Mouse (Mus musculus) urinary bladder, adult 2 months (tissue): Measurements from ENCODE around the gene Tbc1d30. TPM values are rescaled to one million over a fixed set of nuclear protein-coding genes. Genes with fewer than 3 reads are reported as not detected.

Experiments used
- DNase-seq: peaks from one replicate; pipeline ENCODE4 v3.0.0; 2022; ENCODE audit warnings: low spot score
- polyA plus RNA-seq: library from polyadenylated mRNA; depleted of rRNA; stranded (reverse); fragments of >200 nt; gene quantifications from 2 replicates; pipeline ENCODE4 v1.2.3, GENCODE M21; 2012

Gene Tbc1d30
- polyA plus RNA-seq, 1 experiment = 8.4 TPM

DNA sequence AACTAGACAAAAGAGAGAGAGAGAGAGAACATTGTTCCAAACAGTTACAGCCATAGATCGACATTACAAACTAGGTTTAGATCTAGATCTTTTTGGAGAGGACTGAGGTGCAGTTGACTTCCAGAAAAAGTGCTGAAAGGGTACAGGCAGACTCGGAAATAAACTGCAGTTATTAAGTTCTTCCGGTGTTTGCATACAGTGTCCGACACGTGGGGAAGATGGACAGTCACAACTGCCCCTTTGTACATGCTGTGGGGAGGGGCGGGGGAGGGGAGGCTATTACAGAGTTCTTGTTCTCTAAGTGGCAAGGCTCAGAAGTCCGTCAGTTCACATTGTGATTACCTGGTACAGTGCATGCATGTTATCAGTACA lies 86.9 kb downstream of the Tbc1d30 start:
- DNase-seq = no peak

DNA sequence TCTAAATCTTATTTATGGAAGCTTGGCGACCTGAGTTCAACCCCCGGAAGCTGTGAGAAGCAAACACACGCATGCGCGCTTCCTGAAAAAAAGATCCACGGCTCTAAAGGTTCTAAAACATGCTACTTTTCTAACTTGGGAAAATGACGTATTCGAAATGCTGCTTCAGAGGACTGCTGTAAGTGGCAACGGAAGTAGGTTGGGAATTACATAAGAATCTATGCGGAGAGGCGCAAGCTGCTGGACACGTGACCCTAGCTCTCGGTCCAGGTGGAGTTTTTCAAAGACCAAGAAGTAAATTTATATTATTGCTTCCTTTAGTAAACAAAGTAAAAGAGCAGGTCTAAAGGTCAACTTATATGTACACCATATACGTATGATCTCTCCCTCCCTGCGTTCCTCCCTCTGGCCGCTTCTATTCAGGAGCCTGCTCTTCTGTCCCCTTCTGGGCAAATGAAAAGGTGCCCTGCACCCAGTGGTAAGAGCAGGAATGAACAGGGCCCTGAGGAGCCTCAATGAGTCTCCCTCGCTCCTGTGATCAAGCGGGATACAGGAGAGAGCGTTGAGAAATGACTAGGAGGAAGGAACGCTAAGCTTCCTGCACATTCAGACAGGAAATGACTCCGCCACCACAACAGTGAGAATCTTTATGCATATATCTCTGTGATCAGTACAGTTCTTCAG lies 87.4 kb downstream of the Tbc1d30 start:
- DNase-seq = no peak

DNA sequence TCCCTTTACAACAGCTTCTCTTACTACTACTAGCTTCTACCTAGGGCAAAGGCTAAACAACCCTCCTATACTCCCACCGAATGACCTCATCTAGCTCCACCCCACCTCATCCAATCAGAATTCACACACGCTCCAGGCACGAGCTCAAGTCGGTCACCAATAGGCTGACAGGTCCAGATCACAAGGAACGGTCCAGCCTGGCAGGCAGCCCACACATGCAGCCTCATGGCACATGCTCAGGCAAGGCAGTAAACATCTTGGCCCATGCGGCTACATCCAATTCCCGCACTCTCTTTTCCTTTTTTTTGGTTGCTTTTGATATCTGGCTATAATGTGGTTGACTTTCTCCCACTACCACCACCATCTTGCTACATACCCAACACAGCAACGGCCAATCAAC lies 88.9 kb downstream of the Tbc1d30 start:
- DNase-seq = no peak

DNA sequence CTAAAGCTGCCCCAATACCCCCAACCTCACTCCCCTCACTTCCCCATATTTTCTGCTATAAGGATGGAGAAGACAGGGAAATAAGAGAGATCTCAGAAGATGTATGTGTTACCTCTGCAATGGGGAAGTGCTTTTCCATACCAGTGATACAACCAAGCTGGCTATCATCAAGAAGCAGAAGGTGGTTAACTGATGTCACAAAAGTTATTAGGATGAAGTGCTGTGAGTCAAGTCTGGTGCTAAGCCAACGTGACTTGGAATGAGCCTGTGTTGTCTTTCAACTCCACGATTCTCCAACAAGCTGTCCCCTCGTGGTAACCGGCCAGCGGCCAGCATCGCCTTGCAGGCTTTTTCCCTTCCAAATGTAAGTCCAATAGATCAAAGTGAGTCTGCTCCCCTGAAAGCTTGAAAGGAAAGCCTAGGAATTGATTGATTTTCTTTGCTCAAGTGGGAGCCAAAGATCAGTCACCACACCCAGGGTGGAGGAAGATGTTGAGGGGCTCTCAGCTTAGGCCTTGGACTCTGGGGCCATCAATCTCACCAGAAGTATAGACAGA lies 90.0 kb downstream of the Tbc1d30 start:
- no peak for DNase-seq

DNA sequence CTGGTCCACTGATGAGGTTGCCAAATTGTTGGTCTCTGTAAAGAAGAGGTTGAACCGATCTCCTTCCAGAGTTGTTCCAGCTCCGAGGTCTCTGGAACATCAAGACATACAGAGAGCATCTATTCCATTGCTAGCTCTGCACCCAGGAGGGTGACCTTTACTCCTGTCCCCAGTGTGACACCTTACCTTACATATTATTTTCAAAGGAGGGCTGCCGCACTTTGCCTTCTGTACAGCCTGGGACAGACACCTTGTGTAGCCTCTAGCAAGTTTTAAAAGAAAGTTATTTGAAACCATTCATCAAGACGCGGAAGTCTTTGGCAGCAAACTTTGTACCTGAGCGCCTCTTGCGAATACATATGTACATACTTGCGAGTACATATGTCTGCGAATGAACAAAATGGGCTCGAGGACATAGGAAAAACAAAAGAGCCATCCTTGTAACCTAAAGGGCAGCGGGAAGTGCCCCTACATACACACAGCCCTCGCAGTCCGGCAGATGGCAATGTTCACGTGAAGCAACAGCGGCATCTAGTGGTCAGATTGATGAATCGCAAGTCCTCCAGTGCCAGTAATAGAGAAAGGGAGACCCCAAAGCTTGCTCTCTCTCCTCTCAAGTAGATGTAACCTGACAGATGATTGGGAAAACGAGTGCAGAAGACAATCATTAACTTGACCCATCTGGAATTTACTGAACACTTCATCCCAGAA lies 94.8 kb downstream of the Tbc1d30 start:
- DNase-seq = no peak

DNA sequence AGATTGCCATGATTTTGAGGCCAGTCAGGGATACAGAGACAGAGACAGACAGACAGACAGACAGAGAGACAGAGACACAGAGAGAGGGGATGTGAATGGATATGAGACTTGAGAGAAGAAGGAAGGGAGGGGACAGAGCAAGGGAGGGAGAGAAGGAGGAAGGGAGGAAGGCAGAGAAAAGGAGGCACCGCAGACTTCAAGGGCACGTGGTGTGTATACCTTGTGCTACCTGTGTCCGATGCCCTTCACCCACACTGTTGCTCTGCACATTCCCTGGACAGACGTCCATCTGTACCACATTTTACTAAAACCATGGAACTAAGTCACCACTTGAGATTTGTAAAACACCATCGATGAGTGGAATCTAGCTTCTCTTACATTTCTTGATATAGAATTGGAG lies 95.6 kb downstream of the Tbc1d30 start:
- DNase-seq = no peak

DNA sequence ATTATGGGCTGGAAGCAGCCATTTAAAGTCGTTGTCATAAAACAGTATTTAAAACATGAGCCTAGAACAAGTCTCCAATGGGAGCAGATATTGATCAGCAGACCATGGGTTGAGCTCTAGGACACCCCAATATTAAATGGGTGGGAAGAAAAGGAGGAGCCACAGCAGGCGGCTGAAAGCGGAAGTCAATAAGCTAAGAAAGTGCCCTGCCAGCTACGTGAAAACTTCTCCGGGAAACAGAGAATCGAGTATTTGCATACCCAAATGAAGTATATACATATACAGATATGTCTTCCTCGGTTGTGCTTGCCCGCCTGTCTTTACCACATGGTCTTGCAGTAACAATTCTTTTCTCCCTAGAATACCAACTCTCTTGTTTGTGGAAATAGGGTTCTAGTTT lies 96.7 kb downstream of the Tbc1d30 start:
- no peak for DNase-seq

DNA sequence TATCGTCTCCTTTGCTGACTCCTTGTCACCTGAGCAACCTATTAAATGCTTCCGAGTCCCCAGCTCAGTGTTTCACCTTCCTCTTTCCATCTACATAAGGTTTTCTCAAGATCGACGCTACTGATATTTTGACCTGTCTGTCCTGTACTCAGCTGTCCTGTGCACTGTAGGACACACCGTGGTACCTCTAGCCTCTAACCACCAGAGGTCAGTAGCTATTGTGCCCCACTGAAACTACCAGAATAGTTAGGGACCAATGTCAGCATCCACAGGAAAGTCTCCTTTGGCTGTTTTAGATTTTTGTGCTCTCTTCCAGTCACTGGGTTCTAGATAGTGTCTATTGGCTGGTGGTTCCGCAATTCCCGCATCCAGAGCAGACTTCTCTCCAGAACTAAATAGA lies 98.3 kb downstream of the Tbc1d30 start:
- DNase-seq = no peak

DNA sequence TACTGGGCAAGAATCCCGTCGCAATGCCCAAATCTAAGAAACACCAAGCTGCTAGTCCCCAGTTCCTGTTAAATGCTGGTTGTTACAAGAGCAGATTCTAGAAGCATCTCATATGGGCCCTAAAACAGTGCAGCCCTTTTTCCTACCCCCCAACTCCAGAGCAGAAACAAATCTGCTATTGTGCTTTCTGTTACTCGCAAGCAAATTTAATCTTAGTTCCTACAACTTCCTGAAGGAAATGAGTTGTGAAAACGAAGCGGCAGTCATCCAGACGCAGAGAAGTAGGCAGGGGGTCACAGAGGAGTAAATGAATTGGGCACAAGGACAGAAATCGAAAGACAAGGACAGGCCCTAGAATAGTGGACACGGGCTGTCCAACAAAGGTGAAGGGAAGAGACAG lies 99.9 kb downstream of the Tbc1d30 start:
- DNase-seq = no peak

DNA sequence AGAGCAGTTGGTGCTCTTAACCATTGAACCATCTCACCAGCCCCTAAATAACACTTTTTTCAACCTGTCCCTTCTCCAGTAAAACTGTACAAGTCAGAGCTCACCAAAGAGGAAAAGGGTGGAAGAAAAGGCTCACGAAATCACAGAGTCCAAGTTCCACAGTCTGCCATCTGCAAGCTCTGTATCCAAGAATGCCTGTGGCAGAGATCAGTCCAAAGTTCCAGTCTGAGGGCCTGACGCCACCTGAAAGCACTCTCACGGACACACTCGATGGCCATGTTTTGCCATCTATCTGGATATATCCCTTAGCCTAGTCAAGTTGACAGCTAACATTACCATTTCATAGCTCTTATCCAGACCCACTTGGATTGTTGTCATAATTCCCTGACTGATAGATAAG lies 101.3 kb downstream of the Tbc1d30 start:
- no peak for DNase-seq

DNA sequence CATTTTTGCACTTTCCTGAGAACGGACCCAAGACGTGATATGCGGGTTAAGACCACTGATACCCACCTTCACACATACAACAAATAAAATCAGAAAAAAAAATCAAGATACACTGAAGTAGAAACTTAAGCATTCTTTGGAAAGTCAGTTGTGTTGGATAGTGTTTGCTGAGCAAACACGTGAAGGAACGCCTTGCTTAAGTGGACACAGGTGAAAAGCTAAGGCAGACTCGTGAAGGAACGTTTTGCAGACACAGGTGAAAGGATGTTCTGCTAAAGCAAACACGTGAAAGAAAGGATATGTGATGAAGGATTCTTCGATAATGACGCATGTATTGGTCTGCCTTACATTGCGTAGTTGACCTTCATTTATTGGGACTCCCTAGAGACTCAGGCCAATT lies 103.5 kb downstream of the Tbc1d30 start:
- no peak for DNase-seq

DNA sequence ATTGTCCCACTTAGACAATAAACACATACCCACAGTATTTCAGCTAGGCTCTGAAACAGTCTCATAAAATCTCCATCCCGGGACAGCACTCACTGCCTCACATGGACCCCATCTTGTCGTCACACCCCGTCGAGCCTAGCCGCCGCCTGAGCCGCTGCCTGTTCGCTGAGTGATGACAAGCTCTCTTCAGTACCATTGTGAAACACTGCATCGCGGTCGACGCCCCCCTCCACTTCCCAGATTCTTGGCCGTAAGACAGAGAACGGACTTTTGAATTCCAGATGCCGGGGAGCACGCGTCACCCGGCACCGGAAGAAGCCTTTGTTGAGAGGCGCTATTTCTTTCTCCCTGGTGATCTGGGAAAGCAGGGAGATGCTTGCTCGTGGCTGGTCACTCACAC lies 104.1 kb downstream of the Tbc1d30 start:
- DNase-seq = no peak

DNA sequence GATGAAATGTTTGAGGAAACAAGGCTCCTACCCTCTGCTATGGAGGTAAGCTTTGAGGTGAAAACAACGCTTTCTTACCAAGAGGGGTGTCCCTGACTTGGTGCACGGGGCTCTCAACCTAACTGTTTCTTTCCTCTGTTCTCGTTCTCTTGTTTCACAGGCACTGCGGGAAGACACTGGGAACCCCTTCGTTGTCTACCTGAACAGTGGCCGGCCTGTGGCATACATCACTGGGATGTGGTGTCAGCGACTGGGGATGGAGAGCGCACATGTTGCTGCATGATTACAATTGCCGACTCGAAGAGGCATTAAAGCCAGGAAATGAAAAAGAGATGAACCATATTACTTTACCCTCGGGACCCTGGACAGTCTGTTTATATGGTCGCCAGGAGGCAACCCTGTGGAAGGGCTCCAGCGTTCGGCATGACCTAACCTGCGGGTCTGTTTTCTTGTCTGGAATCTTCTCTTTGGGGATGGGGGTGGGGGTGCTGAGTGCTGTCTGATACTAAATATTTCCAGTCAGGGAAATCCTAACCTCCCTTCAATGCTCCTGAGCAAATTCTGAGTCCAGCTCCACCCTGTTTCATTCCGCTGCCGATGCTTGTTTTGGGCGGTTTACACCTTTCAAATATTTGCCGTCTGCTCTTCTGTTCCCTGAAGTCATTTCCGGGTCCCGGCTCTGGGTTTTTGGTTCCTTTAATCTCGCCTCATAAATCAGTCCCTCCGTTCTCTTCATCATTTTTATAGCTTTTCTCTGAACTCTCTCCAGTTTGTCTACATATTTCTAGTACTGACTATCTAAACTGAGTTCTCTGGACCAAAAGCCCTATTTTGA lies 107.5 kb downstream of the Tbc1d30 start:
- DNase-seq = no peak

DNA sequence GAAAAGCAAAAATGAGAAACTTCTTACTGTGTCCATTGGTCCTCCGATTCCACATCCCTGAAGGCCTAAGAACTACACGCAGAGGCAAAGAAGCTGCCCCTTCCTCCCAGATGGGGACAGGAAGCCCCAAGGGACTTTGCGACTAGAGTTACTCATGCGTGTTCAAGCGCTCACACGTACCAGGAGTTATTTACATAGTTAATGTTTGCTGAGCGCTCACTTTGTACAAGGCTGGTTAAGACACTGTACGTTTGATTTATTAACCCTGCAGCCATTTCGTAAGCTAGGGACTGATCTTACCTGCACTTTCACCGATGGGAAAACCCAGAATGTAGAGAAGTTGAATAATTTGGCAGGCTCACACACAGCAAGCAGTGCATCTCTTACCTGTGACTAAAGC lies 108.5 kb downstream of the Tbc1d30 start:
- no peak for DNase-seq

DNA sequence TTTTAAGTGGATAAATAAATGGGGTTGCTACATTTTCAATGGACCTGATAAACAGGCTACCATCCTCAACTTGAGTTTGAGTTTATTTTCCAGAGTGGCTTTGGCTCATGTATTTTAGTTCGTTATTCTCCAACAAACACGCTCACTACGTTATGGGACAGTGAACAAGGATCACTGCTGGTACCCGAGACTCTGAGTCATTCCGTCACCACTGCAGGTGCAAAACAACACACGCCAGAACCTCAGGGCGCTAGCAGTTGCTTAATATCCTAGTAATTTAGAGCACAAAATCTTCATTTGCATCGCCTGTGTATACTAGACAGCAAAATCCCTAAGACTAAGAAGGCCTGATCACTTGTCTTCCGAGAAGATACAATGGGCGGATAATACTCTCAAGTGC lies 112.0 kb downstream of the Tbc1d30 start:
- no peak for DNase-seq

DNA sequence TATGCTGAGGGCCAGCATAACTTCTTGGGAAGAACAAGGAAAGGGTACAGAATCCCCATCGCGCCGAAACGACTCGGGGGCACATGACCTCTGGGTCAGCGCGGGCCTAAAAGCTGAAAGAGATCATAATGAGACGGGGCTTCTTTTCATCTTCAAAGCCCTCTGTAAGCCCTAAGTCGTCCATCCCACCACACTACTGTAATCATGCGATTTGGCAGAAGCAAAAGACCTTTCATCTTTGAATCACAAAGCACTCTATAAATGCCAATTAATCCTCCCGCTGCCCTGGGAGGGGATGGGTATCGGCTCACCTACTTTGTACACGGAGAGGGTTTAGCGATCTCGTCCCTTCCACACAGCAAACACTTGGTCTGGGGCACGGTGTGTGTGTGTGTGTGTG lies 112.5 kb downstream of the Tbc1d30 start:
- DNase-seq = no peak

DNA sequence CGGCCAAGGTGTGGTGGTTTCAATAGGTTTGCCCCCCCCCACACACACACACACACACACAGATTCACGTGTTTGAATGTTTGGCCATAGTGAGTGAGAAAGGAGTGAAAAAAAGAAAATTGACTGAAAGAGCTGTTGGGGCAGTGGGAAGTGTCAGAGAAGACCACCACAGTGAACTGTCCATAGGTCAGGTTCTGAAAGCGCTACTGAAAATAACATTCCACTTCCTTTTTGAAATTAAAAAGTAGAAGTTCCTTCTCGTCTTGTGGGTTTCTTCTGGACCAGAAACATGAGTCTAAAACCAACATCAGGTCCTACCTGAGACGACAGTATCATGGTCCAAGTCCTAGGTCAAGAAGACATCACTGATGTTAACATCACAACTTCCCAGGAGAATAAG lies 113.7 kb downstream of the Tbc1d30 start:
- DNase-seq = no peak

DNA sequence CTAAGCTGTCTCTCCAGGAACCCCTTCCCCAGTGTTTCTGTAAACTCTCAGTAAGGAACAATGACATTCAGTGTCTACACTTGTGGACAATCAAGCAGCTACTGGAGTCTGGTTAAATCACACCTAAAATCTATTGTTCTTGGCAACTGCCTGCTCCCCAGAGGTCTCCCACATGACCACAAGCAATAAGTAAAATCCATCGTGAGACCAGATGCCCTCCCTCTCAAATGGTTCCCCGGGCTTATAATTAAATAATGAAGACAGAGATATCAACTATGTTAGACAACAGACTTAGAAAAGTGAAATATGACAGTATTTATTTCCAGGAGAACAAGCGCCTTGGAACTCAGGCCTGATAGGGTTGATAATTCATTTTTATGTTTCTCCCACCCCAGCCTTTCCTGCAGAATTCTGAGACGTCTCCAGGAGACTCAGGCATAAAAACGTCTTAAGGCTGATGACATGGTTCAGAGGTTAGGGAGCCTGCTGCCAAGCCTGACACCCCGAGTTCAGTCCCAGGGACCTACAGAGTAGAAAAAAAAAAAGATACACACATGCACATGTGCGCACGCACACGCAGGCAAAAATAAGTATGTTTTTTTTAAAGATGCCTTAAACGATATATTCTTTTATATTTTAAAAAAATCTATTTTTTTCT lies 115.8 kb downstream of the Tbc1d30 start:
- DNase-seq = no peak

DNA sequence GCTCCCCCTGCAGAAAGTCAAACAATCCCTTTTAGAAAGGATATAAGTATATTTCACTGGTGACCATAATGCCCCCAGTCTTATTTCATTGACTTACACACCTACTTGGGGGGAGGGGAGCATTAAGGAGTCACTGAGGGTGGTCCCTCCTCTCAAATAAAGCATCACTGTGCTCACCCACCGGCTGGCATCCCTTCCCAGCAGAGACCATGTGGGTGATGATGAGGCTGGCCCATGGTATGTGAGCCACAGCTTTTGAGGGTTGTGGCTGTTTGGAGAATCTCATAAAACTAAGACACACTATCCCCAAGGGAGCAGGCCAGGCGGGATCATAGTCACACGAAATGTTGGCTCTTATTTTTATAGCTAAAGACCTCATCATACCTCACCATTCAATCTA lies 116.6 kb downstream of the Tbc1d30 start:
- DNase-seq = no peak

DNA sequence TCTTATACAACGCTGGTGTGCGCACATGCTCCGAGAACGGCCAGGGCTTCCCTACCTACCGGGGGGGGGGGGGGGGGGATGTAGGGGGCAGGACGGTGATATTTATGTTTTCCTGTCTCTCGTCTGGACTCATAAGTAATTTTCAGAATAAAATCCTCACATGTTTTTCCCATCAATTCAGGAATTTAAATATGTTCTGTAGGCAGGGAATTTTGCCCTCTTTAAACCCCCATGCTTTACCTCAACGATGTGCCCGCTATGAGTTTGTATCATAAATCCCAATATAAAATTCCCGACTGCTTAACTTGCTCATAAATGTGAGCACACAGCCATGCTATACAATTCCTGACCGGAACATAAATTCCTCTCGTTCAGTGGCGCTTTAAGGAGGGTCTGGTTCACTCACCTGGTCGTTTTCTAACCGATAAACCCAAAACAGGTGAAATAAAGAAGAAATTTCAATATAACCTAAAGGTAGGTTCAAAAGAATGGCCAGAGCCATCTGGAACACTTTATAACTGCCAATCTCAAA lies 122.6 kb downstream of the Tbc1d30 start:
- DNase-seq = no peak

DNA sequence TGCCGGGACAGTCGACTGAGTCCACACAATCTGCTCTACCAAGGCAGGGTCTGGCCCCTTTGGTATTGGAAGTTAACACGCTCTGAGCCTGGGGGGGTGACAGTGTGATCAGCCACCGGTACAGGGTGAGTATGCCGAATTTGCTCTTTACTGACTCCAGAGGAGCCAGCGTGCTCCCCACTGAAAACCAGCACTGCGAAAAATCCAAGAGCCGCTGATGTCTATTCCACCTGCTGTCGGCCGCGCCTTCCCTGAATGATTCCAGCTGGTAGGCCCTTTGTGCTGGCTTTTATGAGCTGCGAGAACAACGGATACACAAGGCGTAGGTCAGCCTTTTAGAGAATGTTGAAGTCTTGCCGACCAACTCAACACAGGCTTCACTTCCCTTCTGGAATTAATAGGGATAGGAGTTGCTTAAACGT lies 123.1 kb downstream of the Tbc1d30 start:
- no peak for DNase-seq

DNA sequence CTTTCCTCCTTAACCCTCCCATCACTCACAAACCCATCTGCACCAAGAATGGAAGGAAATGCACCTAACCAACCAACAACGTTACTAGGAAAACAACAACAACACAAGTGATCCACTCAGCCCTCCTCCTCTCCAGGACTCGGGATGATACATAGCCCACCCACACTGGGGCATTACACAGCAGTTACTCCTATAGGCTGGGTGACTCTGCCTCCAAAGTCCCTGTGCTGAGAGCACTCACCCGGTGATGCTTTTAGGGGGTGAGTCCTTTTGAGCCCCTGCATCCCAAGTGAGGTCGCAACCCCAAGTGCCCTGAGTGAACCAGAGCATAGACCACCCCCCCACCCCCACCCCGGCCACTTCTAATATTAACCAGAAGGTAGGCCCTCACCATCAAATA lies 123.7 kb downstream of the Tbc1d30 start:
- DNase-seq = no peak
